Mouse (Mus musculus) liver (tissue): Measurements from ENCODE around the gene Dmbx1.

Experiments used
- DNase-seq: peaks from one replicate; pipeline ENCODE4 v3.0.0-alpha.2; 2020; ENCODE audit warnings: mixed read lengths

The Dmbx1 gene

GRCm38 (mm10) chr4:115885846-115886245 lies 53.9 kb downstream of the Dmbx1 start:
- no peak for DNase-seq

- DNase-seq: no peak
These were observed 55.7 kb downstream of the Dmbx1 start, which contains the start of gene Kncn for GRCm38 (mm10) chr4:115884022-115884421. TSS of gene Kncn (plus strand) at chr4:115884400.

GRCm38 (mm10) chr4:115882195-115882594 lies 57.5 kb downstream of the Dmbx1 start:
- no peak for DNase-seq

- no peak for DNase-seq
These were observed 58.5 kb downstream of the Dmbx1 start for GRCm38 (mm10) chr4:115881183-115881582.

- DNase-seq: no peak
These were observed 60.9 kb downstream of the Dmbx1 start for GRCm38 (mm10) chr4:115878828-115879227.

- no peak for DNase-seq
These were observed 61.5 kb downstream of the Dmbx1 start for GRCm38 (mm10) chr4:115878216-115878678.

GRCm38 (mm10) chr4:115873231-115873630 lies 66.5 kb downstream of the Dmbx1 start:
- no peak for DNase-seq

GRCm38 (mm10) chr4:115869512-115870210 lies 70.1 kb downstream of the Dmbx1 start:
- DNase-seq: no peak
